Mouse (Mus musculus): ENCODE results near the gene Tdgf1.
A peak's percentile ranks its signal among the peaks of the same experiment; 100 is the strongest.

Gene Tdgf1

GRCm38 (mm10) chr9:110952931-110953549 lies 7.1 kb upstream of the Tdgf1 start:
- no peak for DNase-seq

GRCm38 (mm10) chr9:110952398-110952797 lies 6.4 kb upstream of the Tdgf1 start:
- no peak for DNase-seq

- DNase-seq: no peak
Measured at GRCm38 (mm10) chr9:110951866-110952265, 5.9 kb upstream of the Tdgf1 start.

- no peak for DNase-seq
Measured at GRCm38 (mm10) chr9:110951397-110951796, 5.4 kb upstream of the Tdgf1 start, which contains the start of gene Lrrc2. Gene Lrrc2, plus strand, starts transcription at chr9:110951545.

GRCm38 (mm10) chr9:110950109-110950508 lies 4.2 kb upstream of the Tdgf1 start:
- DNase-seq: no peak

GRCm38 (mm10) chr9:110948813-110949310 lies 2.9 kb upstream of the Tdgf1 start:
- DNase-seq: no peak

- no peak for DNase-seq
Measured at GRCm38 (mm10) chr9:110947900-110948299, 1.9 kb upstream of the Tdgf1 start.

GRCm38 (mm10) chr9:110947261-110947661 lies 1.3 kb upstream of the Tdgf1 start:
- DNase-seq: no peak

- DNase-seq: no peak
Measured at GRCm38 (mm10) chr9:110946548-110947044, 638 bp upstream of the Tdgf1 start.

- DNase-seq: no peak
Measured at GRCm38 (mm10) chr9:110945343-110945742, 615 bp downstream of the Tdgf1 start.

- DNase-seq: peak; percentile 48
Measured at GRCm38 (mm10) chr9:110944265-110944664, 1.7 kb downstream of the Tdgf1 start.

GRCm38 (mm10) chr9:110937506-110938490 lies 8.2 kb downstream of the Tdgf1 start:
- peak; percentile 63 for DNase-seq

GRCm38 (mm10) chr9:110935941-110936340 lies 10.0 kb downstream of the Tdgf1 start:
- DNase-seq: peak; percentile 42

GRCm38 (mm10) chr9:110933850-110934437 lies 12.0 kb downstream of the Tdgf1 start:
- peak; percentile 14 for DNase-seq

GRCm38 (mm10) chr9:110931573-110931972 lies 14.4 kb downstream of the Tdgf1 start:
- DNase-seq: no peak

- peak; percentile 87 for DNase-seq
Measured at GRCm38 (mm10) chr9:110922759-110923158, 23.2 kb downstream of the Tdgf1 start.

GRCm38 (mm10) chr9:110920665-110921419 lies 25.1 kb downstream of the Tdgf1 start:
- DNase-seq: peak; percentile 69

GRCm38 (mm10) chr9:110916786-110917185 lies 29.2 kb downstream of the Tdgf1 start, which contains the start of gene Fam240a:
Gene Fam240a, minus strand, starts transcription at chr9:110916861.
- DNase-seq: no peak

- no peak for DNase-seq
Measured at GRCm38 (mm10) chr9:110915466-110915865, 30.5 kb downstream of the Tdgf1 start.

- no peak for DNase-seq
Measured at GRCm38 (mm10) chr9:110914631-110915236, 31.2 kb downstream of the Tdgf1 start.

GRCm38 (mm10) chr9:110909371-110909967 lies 36.5 kb downstream of the Tdgf1 start:
- DNase-seq: no peak
